Mouse (Mus musculus): ENCODE data around the gene Tbc1d14.

GRCm38 (mm10) chr5:36552391-36552790 is 40.7 kb downstream of the Tbc1d14 start:
- TF ChIP-seq CTCF (IDR thresholded peaks at IDR 0.05; ENCODE audit: low read depth) (no peak), EP300 (IDR thresholded peaks at IDR 0.05; ENCODE audit: low read depth) (no peak)

Measured in heart, postnatal 0 days (tissue).